Mouse (Mus musculus): ENCODE data around the gene Cbx6.
"Not testable (repeated sequence)": the region's sequence is repeated elsewhere in the genome, so short reads cannot be mapped to it uniquely, and the experiment has no call there.

Gene Cbx6

GRCm38 (mm10) chr15:79829431-79829830 lies 5.1 kb downstream of the Cbx6 start:
- DNase-seq: no peak

GRCm38 (mm10) chr15:79828366-79829035 lies 6.0 kb downstream of the Cbx6 start:
- DNase-seq: no peak

GRCm38 (mm10) chr15:79827778-79828210 lies 6.7 kb downstream of the Cbx6 start:
- DNase-seq: no peak

DNA sequence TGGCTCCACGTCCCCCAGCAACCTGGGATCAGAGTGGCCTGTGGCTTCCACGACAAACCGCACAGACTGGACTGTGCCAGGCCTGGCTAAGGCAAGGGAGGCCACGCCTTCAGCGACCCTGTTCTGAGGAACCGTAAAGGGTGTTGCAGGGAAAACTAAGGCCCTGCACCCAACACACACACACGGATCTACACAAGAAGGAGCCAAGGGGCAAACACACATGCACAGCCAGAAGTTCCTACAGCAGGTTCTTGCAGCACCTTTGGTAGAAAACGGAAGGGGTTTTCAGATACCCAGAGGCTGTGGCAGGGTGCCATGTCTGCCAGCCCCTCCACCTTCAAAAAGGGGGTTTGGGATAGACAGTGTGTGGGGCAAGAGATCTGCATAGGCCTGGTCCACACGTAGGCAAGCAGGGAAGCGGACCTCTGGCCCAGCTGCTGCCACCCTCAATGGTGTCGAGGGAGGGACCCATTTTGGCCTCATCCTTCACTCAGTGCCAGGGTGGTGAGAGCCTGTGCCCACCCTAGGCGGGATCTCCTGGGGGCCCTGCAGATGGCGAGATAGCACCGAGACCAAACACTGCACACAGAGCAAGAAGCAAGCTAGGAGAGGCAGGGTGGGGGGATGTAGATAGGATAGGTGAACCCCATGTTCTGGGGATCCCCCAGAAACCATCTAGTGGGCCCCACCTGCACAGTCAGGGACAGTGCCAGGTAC lies 7.3 kb downstream of the Cbx6 start:
- DNase-seq: no peak

GRCm38 (mm10) chr15:79826221-79826935 lies 8.1 kb downstream of the Cbx6 start:
- DNase-seq: no peak

DNA sequence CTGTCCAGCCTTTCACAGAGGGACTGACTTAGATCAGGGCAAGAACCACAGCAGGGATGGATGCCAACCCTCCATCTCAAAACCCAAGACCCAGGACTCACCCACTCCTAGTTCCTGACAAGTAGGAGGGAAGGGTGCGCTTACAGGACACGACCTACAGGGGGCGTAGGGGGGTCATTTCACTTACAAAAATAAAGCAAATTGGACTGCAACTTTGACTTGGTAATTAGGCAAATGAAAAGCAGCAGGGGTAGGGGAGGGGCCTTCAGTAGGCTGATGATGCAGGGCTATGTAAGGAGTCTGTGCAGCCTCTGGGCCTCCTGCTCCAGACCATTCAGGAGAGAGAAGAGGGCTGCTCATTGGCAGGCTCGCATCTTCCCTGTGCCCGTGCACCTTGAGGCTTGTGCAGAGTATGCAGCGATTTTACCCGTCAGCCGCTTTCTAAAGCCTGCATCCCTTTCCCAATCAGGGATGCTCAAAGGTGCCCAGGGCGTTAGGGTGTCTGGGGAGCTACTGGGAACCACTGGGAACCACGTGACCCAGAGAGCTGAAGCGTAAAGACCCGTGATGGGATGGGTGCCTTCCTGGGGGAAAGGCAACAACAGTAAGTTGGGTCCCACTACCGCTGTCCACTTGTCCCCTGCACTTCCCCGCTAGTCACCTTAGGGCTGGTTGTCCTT lies 9.2 kb downstream of the Cbx6 start:
- DNase-seq: no peak

DNA sequence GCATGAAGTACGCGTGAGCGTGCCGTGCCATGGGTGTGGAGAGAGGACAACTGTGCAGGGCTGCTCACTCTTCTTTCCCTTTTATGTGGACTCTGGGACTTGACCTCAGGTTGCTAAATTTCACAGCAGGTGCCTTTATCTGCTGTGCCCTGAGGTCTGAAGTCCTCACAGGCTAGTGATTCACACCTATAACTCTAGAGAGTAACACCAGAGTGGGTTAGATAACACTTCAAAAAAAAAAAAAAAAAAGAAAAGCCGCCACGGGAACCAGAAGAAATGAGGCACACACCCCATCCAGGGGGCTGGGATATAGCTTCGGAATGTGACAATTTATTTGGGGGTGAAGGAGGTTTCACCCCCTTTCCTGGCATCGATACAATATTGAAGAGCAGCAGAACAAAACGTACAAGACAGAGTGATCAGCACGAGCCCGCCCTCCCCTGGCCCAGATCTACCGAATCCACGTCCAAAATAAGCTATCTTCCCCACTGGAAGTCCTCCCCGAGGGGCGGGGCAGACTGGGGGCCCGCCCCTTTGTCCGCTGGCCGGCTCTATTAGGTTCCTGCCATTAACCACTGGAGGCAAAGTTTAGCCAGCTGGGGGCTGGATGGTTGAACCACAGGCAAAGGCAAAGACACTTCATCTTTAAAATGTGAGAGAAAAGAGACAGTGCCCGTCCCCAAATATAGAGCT lies 10.8 kb downstream of the Cbx6 start:
- peak; percentile 53 for DNase-seq

- no peak for DNase-seq
Measured at GRCm38 (mm10) chr15:79822265-79823199, 12.0 kb downstream of the Cbx6 start.

DNA sequence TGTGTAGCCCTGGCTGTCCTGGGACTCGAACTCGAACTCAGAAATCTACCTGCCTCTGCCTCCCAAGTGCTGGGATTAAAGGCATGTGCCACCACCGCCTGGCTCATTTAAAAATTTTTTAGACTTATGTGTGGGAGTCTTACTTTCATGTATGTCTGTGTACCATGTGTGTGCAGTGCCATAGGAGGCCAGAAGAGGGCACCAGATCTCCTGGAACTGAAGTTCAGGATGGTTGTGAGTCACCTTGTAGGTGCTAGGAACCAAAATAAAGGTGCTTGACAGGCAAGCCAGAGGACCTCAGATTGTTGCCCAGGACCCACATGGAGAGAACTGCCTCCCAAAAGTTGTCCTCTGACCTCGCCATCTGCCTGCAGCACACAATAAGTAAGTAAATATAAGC lies 16.2 kb downstream of the Cbx6 start:
- no peak for DNase-seq

- DNase-seq: no peak
Measured at GRCm38 (mm10) chr15:79813666-79814258, 20.7 kb downstream of the Cbx6 start.

- DNase-seq: not testable (repeated sequence)
Measured at GRCm38 (mm10) chr15:79812840-79813239, 21.6 kb downstream of the Cbx6 start.

DNA sequence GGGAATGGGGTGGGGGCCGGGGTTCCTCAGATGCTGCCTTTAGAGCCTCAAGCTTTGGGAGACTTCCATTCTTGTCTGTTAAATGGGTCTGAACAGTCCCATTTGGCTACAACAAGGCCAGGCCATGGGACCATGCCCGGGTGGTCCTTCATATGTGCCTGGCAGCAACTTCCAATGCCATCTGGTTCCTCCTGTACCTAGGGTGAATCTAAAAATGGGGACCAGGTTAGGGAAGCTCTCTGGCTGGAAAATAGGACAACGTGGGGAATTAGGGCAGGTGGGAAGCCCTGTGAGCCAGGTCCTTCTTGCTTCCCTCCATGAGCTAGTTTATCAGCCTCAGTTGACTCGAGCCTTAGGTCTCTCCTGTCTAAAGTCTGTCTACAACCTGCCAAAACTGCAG lies 23.5 kb downstream of the Cbx6 start:
- no peak for DNase-seq

- DNase-seq: no peak
Measured at GRCm38 (mm10) chr15:79810061-79810460, 24.4 kb downstream of the Cbx6 start.

DNA sequence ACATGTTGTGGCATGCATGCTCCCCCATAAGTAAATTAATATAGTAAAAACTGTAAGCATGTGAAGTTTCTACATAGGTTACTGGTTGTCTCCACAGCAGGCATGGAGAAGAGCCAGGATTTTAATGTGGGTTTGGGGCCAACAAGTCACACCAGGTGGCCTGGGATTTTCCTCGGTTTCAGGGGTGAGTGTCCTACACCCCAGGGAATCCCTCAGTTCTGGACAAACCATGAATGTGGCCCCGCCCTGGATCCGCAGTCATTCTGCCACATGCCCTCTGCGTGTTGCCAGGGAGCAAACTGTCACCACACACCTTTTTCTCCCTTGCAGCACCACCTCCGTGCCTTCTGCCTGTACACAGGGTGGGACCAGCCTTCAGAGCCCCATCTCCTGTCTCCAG lies 25.8 kb downstream of the Cbx6 start:
- DNase-seq: no peak

DNA sequence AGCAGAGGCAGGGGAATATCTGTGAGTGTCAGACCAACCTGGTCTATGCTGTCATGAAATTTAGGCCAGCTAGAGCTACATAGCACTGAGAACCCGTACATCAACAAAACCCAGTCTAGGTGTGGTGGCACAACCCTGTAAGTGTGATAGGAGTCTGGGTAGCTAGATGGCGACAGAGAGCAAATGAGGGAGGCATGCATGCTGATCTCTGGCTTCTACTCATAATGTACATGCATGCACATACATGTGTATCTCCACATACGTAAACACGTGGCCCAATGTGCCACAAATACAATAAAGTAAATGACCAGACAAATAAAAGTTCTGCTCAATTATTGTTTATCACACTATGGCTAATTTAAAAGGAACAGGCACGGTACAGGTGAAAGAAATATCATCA lies 26.4 kb downstream of the Cbx6 start:
- peak; percentile 51 for DNase-seq

GRCm38 (mm10) chr15:79807050-79807449 lies 27.4 kb downstream of the Cbx6 start:
- DNase-seq: no peak

GRCm38 (mm10) chr15:79805246-79805645 lies 29.2 kb downstream of the Cbx6 start:
- no peak for DNase-seq

DNA sequence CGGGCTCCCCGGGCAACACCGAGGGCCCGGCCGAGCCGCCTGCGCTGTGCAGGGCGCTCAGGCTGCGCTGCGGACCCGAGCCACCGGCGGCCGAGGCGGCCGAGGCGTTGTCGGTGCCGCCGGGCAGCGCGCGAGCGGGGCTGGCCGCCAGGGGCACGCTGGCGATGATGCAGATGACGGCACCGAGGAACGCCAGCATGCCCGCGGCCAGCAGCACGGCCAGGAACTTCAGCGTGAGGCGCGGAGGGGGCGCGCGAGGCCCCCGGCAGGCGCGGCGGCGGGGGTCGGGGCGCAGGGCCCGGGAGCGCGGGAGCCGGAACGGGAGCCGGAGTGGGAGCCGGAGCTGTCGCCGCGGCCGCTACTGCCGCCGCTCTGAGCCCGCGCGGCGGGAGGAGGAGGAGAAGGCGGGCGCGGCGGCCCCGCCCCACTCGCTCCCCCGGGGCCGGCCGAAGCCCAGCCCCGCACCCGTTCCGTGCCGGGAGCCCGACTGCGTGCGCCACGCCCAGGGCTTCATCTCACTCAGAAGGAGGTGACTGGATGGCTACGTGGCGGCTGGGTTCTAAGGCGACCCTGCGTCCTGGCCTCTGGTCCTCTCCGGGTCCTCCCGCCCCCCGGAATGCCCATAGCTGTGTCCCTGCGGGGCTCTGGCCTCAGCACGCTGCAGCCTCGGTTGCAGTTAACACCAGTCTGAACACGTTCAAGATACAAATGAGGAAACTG lies 30.0 kb downstream of the Cbx6 start, which contains the start of gene Nptxr:
TSS of gene Nptxr (minus strand) at position 415 of the 720 bp plus-strand sequence.
- no peak for DNase-seq

DNA sequence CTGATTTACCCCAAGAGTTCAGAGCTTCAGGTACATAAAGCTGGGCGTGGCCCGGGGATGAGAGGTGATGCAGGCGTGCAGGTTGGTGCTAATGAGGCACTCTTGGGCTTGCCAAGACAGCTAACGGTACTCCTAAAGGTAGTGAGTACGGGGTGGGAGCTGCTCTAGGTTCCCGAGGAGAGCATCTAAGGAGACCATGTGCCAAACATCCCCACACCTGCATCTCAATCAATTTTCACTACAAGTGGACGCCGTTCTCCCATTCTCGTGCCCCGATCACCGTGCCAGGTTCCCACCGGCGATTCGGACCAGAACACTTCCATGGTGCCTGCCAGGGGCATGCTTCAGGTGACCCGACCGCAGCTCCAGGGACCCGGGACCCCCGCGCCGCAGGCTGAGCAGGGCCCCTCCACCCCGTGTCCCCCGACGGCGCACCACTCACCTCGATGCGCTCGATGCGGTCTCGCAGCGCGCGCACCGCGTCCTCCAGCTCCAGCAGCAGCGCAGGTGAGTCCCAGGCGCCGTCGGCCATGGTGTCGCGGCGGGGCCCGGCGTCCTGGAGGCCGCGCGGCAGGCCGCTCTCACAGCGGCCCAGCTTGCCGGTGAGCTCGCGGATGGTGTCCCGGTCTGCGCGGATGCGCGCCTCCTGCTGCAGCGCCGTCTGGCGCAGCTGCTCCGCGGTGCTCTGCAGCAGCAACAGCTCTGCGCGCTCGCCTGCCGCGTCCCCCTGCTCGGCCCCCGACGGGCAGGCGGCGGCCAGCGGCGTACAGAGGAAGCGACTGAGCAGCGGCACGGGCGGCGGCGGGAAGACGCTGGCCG lies 30.7 kb downstream of the Cbx6 start:
- DNase-seq: no peak

Measured in kidney, adult 9 months (tissue).